Mouse (Mus musculus) CH12.LX (cell line): ENCODE data around the gene Klf5.

Source experiments
- CTCF ChIP-seq, 2 experiments: IDR thresholded peaks in 1 of 2; conservative IDR thresholded peaks in 1 of 2; 2 replicates each; pipeline ENCODE4 v1.5.1; 2011 to 2012; ENCODE audit warnings: low read depth in 2 of 2, low read length in 2 of 2, improper control_type of control experiment in 1 of 2, inconsistent platforms in 1 of 2, mild to moderate bottlenecking in 1 of 2, moderate library complexity in 1 of 2
- E2F4 ChIP-seq: IDR thresholded peaks from 2 replicates; pipeline ENCODE4 v1.6.1; 2011; ENCODE audit warnings: low read depth, low read length, improper control_type of control experiment; ENCODE audit not compliant: insufficient replicate concordance
- ELF1 ChIP-seq: IDR thresholded peaks from 2 replicates; pipeline ENCODE4 v1.6.1; 2014; ENCODE audit warnings: low read depth, mild to moderate bottlenecking, inconsistent platforms, low read length, improper control_type of control experiment
- ETS1 ChIP-seq: conservative IDR thresholded peaks from 2 replicates; pipeline ENCODE4 v1.6.1; 2012; ENCODE audit warnings: low read depth, mild to moderate bottlenecking, inconsistent platforms, low read length, improper control_type of control experiment, moderate library complexity
- HCFC1 ChIP-seq: IDR thresholded peaks from 2 replicates; pipeline ENCODE4 v1.6.1; 2012; ENCODE audit warnings: low read depth, mild to moderate bottlenecking, inconsistent platforms, low read length, improper control_type of control experiment
- POLR2A ChIP-seq: IDR thresholded peaks from 2 replicates; pipeline ENCODE4 v1.6.1; 2011; ENCODE audit warnings: low read depth, mild to moderate bottlenecking, improper control_type of control experiment, low read length
- SMC3 ChIP-seq: IDR thresholded peaks from 2 replicates; pipeline ENCODE4 v1.6.1; 2011; ENCODE audit warnings: low read depth, low read length, improper control_type of control experiment
- USF2 ChIP-seq: conservative IDR thresholded peaks from 2 replicates; pipeline ENCODE4 v1.6.1; 2011; ENCODE audit warnings: low read depth, low read length, improper control_type of control experiment
- ZNF384 ChIP-seq: IDR thresholded peaks from 2 replicates; pipeline ENCODE4 v1.6.1; 2012; ENCODE audit warnings: low read depth, low read length, improper control_type of control experiment, inconsistent platforms

GRCm38 (mm10) chr14:99309606-99310005 lies 11.1 kb downstream of the Klf5 start:
- TF ChIP-seq ETS1 (no peak), E2F4 (no peak), POLR2A (no peak), ELF1 (no peak), CTCF (conservative IDR thresholded peaks at IDR 0.05 in 1 of 2, IDR thresholded peaks at IDR 0.05 in 1 of 2; ENCODE audit: low read depth in 2 of 2, low read length in 2 of 2) (no peak), HCFC1 (no peak), USF2 (no peak), SMC3 (no peak), ZNF384 (no peak)
